In the genomic region with DNA sequence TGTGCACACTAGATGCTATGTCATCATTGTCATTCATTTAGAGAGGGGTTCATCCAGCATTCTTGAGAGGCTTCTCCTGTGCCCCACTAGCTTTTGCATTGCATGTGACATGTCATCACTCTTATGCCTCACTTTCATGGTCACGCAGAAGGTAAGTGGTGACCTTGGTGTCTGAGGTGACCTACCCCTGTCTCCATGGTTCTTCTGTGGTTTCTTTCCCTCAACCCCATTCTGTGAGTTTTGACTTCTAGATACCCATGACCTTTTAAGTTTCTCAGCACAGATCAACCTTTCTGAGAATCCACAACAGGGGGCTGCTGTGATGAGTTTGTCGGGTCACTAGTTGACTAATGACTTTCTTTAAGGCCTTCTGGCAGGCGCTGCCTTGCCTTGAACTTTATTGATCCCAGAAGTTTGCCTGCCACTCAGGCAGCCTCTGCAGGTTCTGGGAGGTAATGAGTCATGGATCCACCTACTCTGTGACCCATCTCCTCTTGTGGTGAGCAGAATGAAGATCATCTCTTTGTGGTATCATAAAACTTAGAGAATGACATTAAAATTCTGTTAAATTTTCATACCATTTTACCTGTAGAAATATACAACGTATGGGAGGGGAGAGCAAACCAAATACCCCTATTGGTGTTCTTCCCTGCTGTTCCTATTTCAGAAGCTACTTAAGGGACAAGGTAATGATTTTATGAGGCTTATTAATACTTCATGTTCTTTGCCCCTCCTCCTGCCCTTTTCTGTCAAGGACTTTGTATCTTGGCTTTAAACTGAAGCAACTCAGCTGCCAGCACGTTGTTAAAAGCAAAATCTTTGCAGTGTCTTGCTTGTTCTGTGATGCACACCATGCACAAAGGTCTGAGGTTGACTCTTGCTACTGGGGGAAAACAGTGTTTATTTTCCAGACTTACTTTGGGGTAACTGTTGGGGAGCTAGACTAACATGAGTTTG, we compare ENCODE assay signal across 21 mouse cellular contexts.
DNase-seq lines count a peak whose midpoint lies in the region; ATAC-seq and TF ChIP-seq lines count a peak whose summit lies in the region.
"Had no signal": no experiment of that assay in that cellular context is flagged by ENCODE, and none has a peak within 500 bp of the region (broad histone marks: within the 10 kb centered on the region; RNA-seq: fewer than 3 reads in every experiment).

No protein-coding gene starts in this region.

- WGBS in kidney, embryonic 15.5 days: 71% methylated on average over 5 of the region's 5 CpGs
- 64% methylated on average over 5 of the region's 5 CpGs for WGBS in intestine, embryonic 15.5 days
- WGBS in small intestine, adult 2 months: 35% methylated on average over 5 of the region's 5 CpGs

- H3K9me3 ChIP-seq in kidney, embryonic 15.5 days (replicated peaks): no peaks in the 10 kb centered on the region
- no peaks in the 10 kb centered on the region for H3K9me3 ChIP-seq in intestine, embryonic 15.5 days
- H3K9me3 ChIP-seq: forebrain, embryonic 10.5 days; heart, embryonic 13.5 days; hindbrain, embryonic 12.5 days; liver, embryonic 12.5 days; midbrain, embryonic 12.5 days had no signal

- no peak overlapping the region for H3K9ac ChIP-seq in kidney, embryonic 15.5 days
- H3K9ac ChIP-seq in intestine, embryonic 15.5 days: no peak overlapping the region
- H3K9ac ChIP-seq: heart, embryonic 13.5 days; hindbrain, embryonic 12.5 days; liver, embryonic 12.5 days; midbrain, embryonic 12.5 days had no signal

- H3K27me3 ChIP-seq in kidney, embryonic 15.5 days: no peaks in the 10 kb centered on the region
- H3K27me3 ChIP-seq in intestine, embryonic 15.5 days (replicated peaks): no peaks in the 10 kb centered on the region
- no peaks in the 10 kb centered on the region for H3K27me3 ChIP-seq in small intestine, adult 2 months (ENCODE audit: control insufficient read depth, insufficient read depth, low read length)
- H3K27me3 ChIP-seq: heart, embryonic 13.5 days; hindbrain, embryonic 12.5 days; liver, embryonic 12.5 days; midbrain, embryonic 12.5 days had no signal

- no peak for TF ChIP-seq POLR2A in small intestine, adult 2 months (IDR thresholded peaks at IDR 0.05; ENCODE audit: low read depth, low read length)

- no peaks in the 10 kb centered on the region for H3K36me3 ChIP-seq in kidney, embryonic 15.5 days
- no peaks in the 10 kb centered on the region for H3K36me3 ChIP-seq in intestine, embryonic 15.5 days
- no peaks in the 10 kb centered on the region for H3K36me3 ChIP-seq in small intestine, adult 2 months (ENCODE audit: control insufficient read depth, insufficient read depth, low read length)
- H3K36me3 ChIP-seq: forebrain, embryonic 10.5 days; heart, embryonic 13.5 days; hindbrain, embryonic 12.5 days; liver, embryonic 12.5 days; midbrain, embryonic 12.5 days had no signal

- no peak for TF ChIP-seq CTCF in small intestine, adult 2 months (IDR thresholded peaks at IDR 0.05; ENCODE audit: extremely low read depth, insufficient read length, insufficient replicate concordance, low read depth, low read length)

- no peak for ATAC-seq in kidney, embryonic 15.5 days (replicated peaks; ENCODE audit: low FRiP score)
- peak; percentile 66 for ATAC-seq in intestine, embryonic 15.5 days
- ATAC-seq: forebrain, embryonic 16.5 days; liver, embryonic 12.5 days had no signal

- peak; percentile 83 for DNase-seq in kidney, adult 9 months
- DNase-seq in adrenal gland, postnatal 10 days: peak; percentile 26
- DNase-seq in cerebellum, postnatal 25 days: no peak
- DNase-seq in left cerebral cortex, adult 8-10 months (ENCODE audit: low spot score in 2 of 2): no peak
- DNase-seq: cerebellum, adult 9-10 months; gastrocnemius, postnatal 36 days; heart, adult 2 months; heart, postnatal 14 days; lung, adult 2 months; lung, postnatal 14 days; thymus, adult 18-20 months; thymus, postnatal 4 days had no signal

- no peaks in the 10 kb centered on the region for H3K4me1 ChIP-seq in kidney, embryonic 15.5 days
- no peaks in the 10 kb centered on the region for H3K4me1 ChIP-seq in intestine, embryonic 15.5 days (replicated peaks)
- peaks cover 4% of the 10 kb centered on the region; the same call in 1 of the 2 replicates for H3K4me1 ChIP-seq in small intestine, adult 2 months (ENCODE audit: control insufficient read depth, insufficient read depth, insufficient read length, low read length)
- H3K4me1 ChIP-seq: forebrain, embryonic 10.5 days; hindbrain, embryonic 12.5 days; liver, embryonic 12.5 days; midbrain, embryonic 12.5 days had no signal

- no peak overlapping the region for H3K27ac ChIP-seq in kidney, embryonic 15.5 days
- no peak overlapping the region for H3K27ac ChIP-seq in intestine, embryonic 15.5 days
- peak overlapping the region; percentile 43; the same call in 1 of the 2 replicates for H3K27ac ChIP-seq in small intestine, adult 2 months (ENCODE audit: insufficient read depth, low read depth, low read length)
- H3K27ac ChIP-seq: forebrain, embryonic 10.5 days; heart, adult 2 months; heart, embryonic 13.5 days; hindbrain, embryonic 12.5 days; liver, embryonic 12.5 days; midbrain, embryonic 12.5 days had no signal

- no peak overlapping the region for H3K4me2 ChIP-seq in kidney, embryonic 15.5 days
- no peak overlapping the region for H3K4me2 ChIP-seq in intestine, embryonic 15.5 days (replicated peaks)
- H3K4me2 ChIP-seq: heart, embryonic 13.5 days; hindbrain, embryonic 12.5 days; liver, embryonic 12.5 days; midbrain, embryonic 12.5 days had no signal

- H3K4me3 ChIP-seq in kidney, embryonic 15.5 days (replicated peaks): no peak overlapping the region
- no peak overlapping the region for H3K4me3 ChIP-seq in intestine, embryonic 15.5 days (replicated peaks)
- H3K4me3 ChIP-seq in small intestine, adult 2 months (ENCODE audit: low read depth, low read length): no peak overlapping the region
- H3K4me3 ChIP-seq: forebrain, embryonic 10.5 days; heart, adult 2 months; heart, embryonic 13.5 days; hindbrain, embryonic 12.5 days; liver, embryonic 12.5 days; midbrain, embryonic 12.5 days had no signal

Comparison
In these comparisons a context has a peak if more than half of its experiments do, and no peak if none do; other contexts are left out.
1. DNase-seq: peak in kidney, adult 9 months (single experiment) and adrenal gland, postnatal 10 days (single experiment); none in cerebellum, postnatal 25 days (0 of 2) and left cerebral cortex, adult 8-10 months (0 of 2).